Mouse (Mus musculus) c-Kit-negative CD71-positive TER-119-positive erythroid progenitor cells, embryonic 14.5 days (primary cell): ENCODE measurements around the gene Sertad4.

ENCODE experiments used
- DNase-seq: peaks from one replicate; pipeline ENCODE4 v3.0.0-alpha.2; 2013; ENCODE audit warnings: low read depth, low spot score

Gene Sertad4

DNA sequence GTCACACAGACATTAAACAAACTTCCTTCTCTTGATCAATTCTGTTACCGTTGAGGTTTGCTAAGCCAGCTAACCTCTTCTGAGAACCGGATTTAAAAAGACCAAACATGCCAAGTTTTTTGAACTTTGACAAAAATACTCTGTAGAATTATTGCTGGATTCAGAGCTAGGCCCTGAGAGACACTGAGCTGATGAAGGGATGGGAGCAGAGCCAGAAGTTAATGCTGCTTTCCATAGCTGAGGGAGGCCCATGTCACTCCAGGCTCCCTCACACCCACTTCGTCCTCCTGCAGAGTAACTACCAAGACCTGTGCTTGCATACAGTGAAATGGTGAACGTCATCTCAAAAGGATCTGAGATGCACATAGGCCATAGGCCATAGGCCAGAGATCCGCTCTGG is 43.3 kb downstream of the Sertad4 start:
- DNase-seq = no peak

DNA sequence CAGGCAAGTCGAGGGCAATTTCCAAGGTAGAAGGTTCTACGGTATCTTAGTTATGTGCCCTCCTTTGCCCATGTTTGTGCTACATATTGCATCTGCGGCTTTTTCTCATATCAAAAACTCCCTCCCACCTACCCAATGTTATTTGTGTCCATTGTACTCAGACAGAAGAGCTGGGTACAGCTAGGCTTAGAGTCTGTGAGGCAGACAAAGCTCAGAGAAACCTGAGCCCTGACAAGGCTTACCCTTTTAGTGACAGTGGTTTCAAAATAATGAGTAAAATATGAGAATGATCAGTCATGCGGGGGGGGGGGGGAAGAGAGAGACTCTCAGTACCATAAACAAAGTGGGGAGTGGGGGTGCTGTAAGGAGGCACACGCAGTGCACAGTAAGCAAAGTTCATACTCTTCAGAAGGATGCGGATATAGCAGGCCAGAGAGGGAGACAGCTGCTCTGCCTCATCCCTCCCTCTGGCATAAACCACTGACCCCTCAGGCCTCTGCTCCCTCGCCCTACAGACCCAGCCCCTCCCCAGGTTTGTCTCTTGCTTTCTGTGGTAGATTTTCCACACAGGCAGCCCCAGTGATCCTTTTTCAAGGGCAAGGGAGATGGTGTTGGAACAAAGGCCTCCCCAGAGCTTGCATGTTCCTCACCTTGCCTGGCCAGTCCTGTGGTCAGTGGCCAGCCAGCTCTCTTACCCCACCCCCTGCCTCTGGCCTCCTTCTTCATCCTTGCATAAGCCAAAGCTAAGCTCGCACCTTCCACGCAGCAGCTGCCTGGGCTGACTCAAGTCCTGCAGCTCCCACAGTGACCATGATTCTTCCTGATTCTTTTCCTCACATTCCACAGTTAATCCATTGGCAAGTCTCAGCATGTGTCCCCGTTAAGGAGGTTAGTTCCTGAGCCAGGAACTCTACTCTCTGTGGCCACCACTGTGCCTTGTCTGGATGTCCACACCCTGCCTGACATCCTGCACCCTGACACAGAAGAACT is 49.1 kb downstream of the Sertad4 start:
- DNase-seq = no peak

DNA sequence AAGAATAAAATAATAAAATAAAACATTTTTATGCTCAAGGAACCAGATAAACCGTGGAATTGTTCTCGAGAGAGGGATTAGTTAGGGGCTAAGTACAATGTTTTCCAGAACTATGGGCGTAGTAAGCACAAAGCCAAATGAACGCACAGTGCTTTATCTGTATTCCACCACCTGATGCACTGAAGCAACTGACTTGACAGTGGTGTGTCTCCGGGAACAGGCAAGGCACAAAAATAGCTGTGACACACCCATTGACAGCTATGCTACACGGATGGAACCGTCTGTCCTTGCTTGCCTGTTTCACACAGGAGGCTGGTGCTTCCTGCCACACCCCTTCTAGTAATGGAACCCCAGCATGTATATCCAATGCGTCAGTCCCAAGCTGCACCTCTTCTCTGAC is 55.2 kb downstream of the Sertad4 start:
- no peak for DNase-seq

DNA sequence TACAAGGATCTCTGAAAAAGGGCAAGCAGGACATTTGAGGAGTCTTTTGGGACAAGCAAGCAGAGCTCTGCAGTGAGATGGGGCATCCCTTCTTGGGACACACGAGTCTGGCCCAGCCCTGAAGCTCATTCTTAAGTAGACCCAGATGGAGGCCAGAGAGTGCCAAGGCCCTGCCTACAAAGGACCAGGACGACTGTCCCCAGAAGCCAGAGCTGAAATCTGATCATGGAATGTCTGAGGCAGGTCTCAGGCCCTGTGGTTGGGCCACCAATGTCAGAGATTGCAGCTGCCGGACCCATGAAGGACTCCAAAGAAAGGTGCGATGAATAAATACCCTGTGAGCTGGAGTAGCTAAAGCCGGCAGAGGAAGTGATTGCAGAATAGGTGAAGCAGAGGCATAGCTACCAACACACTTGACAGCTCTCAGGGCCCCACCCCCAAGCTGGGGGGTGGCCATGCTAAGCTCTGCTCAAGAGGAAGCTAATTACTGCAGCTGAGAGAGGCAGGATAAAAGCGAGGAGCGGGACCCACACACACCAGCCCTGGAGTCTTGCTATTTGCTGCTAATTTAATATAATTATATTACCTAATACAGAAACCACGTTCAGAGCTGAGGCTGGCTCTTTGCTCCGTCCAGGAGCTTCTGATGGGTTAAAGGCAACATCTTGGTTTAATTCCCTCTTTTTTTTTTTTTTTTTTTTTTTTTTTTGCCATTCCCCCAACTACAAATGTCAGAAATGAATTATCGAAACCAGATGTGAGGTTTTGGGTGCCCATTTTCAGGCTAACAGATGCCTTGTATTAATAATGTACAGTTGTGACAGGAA is 56.2 kb downstream of the Sertad4 start:
- no peak for DNase-seq

- DNase-seq = no peak
These were observed 57.1 kb downstream of the Sertad4 start for GRCm38 (mm10) chr1:192798212-192799164.

DNA sequence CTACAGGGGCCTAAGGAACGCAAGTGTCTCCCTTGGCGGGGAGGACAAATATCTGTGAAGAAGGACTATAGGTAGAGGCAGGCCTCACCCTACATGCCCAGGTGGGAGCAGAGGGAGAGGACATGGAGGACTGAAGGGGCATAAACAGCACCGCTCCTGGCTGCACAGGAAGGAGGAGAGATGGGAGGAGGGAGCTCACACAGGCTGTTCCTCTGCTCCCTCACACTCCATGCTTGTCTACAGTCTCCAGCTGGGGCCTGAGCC is 58.6 kb downstream of the Sertad4 start:
- no peak for DNase-seq

DNA sequence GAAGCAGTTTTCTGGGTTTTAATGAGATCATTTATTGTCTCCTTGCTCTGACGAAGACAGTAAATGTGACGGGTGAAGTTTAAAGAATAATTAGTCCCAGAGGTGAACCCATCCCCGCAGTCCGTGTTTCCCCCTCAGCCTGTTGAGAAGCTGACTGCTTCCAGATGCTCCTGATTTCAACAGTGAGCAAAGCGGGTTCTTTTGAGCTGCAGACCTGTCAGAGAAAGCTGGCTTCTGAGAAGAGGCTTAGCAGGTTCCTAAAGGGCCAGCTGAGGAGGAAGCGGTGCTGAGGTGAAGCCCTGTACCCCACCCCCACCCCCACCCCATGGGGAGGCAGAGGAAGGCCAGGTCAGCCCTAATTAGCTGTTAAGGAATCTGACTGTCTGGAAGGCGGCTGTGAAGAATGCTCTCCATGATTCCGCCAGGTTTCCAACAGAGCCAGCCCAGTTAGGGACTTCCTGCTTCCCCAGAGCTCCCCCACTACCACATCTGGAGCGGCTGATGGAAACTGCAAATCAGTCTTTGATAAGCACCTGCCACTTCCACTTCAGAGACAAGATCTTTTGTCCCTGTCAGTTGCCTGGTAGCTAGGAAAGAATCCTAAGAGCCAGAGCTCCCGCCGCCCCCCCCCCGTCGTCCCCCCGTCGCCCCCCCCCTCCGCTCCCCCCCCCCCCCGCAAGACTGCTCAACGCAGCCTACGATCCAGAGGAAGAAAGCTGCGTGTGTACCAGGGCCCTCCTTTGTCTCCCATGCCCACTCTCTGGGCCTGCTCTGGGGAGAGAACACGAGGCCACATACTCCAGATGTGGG is 59.1 kb downstream of the Sertad4 start:
- no peak for DNase-seq

GRCm38 (mm10) chr1:192794957-192795745 is 60.4 kb downstream of the Sertad4 start:
- peak; percentile 12 for DNase-seq
